Mouse (Mus musculus): Measurements from ENCODE around the gene Cbx8. TPM values are rescaled to one million over a fixed set of nuclear protein-coding genes. Genes with fewer than 3 reads are reported as not detected.

Cbx8 gene
- total and polyA plus RNA-seq, 3 experiments, result not detected

DNA sequence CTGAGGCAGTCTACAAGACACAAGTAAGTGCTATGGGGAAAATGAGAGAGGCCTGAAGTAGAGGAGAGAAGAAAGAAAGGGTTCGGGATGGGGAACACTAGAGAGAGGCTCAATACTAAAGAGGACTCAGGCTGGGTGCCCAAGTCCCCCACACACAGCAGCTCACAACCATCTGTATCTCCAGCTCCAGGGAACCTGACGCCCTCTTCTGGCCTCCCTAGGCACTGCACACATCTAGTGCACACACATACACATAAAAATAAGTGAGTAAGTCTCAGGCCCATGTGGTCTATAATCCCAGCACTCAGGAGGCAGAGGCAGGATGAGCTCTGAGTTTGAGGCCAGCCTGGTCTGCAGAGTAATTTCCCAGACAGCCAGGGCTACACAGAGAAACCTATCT lies 39.9 kb downstream of the Cbx8 start:
- no peak for DNase-seq (ENCODE audit: low spot score)
- no peak for ATAC-seq (ENCODE audit: extremely low read depth, insufficient number of reproducible peaks, low FRiP score, poor library complexity, severe bottlenecking)
- Histone ChIP-seq H3K27me3 (ENCODE audit: insufficient read depth, low read length) (no peaks in the 10 kb centered on the region), H3K9me3 (replicated peaks) (peaks cover 82% of the 10 kb centered on the region), H3K36me3 (replicated peaks) (no peaks in the 10 kb centered on the region), H3K4me1 (ENCODE audit: insufficient read depth, low read depth, low read length) (no peaks in the 10 kb centered on the region), H3K4me3 (ENCODE audit: low read depth, low read length) (no peak overlapping the region)
- no peak for TF ChIP-seq CTCF (IDR thresholded peaks at IDR 0.05; ENCODE audit: low read depth, low read length)
- no peak for TF ChIP-seq TAL1 (conservative IDR thresholded peaks at IDR 0.05; ENCODE audit: low read depth, low read length)

DNA sequence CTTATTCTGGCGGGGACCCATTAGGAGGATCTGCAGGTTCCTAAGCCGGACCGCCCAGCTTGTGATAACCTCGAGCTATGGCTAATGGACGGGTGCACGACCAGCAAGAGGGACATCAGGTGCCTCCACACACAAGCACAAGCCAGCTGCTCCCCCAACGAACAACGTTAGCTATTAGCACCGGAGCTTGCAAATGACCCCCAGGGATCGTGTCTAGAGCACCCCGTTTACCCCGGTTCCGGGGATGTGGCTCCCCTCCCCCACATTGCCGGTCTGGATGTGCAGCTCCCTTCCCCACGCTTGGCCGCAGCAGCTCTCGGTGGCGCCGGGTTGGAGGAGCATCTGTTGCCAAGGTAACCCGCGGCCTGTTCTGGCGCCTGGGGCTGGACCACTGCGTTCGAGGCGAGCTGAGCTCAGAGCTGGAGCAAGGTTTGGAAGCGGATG lies 41.4 kb downstream of the Cbx8 start:
- no peaks in the 10 kb centered on the region for H3K4me1 ChIP-seq (ENCODE audit: insufficient read depth, low read depth, low read length)
- TF ChIP-seq POLR2AphosphoS5 (IDR thresholded peaks at IDR 0.05; ENCODE audit: insufficient replicate concordance, low read depth, low read length) (no peak), GATA1 (IDR thresholded peaks at IDR 0.05; ENCODE audit: borderline replicate concordance, low read length) (no peak), CTCF (IDR thresholded peaks at IDR 0.05; ENCODE audit: low read depth, low read length) (no peak), TAL1 (conservative IDR thresholded peaks at IDR 0.05; ENCODE audit: low read depth, low read length) (no peak), GATA2 (IDR thresholded peaks at IDR 0.05; ENCODE audit: borderline replicate concordance, low read depth, low read length) (no peak)
- peaks cover 84% of the 10 kb centered on the region for H3K9me3 ChIP-seq (replicated peaks)
- ATAC-seq (ENCODE audit: extremely low read depth, insufficient number of reproducible peaks, low FRiP score, poor library complexity, severe bottlenecking) (no peak), DNase-seq (ENCODE audit: low spot score) (no peak)
- no peaks in the 10 kb centered on the region for H3K36me3 ChIP-seq (replicated peaks)
- H3K27me3 ChIP-seq (ENCODE audit: insufficient read depth, low read length), result no peaks in the 10 kb centered on the region
- H3K4me3 ChIP-seq (ENCODE audit: low read depth, low read length), result no peak overlapping the region; the same call in 1 of the 2 replicates

DNA sequence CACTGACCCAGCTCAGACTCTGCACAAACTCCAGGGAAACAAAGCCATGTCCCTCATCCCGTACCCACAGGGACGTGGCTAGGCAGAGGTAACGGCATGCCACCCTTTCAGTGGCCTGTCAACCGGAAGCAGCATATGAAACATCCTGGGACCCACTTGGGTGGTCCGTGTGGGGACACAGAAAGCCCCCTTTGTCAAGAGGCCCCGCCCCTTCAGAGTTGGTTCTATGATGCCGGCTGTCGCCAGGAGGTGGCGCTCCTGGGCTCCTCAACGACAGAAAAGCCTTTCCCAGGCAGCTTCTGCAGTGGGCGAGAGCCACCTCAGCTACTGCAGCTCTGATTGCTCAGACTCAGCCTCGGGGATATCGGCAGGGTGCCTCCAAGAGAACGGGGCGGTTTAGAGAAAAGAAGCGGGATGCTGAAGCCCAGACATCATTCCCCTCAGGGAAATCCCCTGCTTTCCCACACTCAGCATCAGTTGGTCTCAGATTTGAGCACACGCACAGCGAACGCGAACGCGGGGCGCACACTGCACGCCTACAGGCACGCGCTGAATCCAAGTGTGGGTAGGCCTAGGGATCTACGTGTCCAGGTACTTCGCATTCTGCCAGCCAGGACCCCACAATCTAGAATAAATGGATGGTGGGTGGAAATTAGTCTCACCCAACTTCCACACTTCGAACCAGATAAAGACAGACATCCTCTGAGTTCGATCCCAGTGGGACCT lies 42.1 kb downstream of the Cbx8 start:
- no peak for TF ChIP-seq GATA1 (IDR thresholded peaks at IDR 0.05; ENCODE audit: borderline replicate concordance, low read length)
- TF ChIP-seq POLR2AphosphoS5 (IDR thresholded peaks at IDR 0.05; ENCODE audit: insufficient replicate concordance, low read depth, low read length), result no peak
- TF ChIP-seq CTCF (IDR thresholded peaks at IDR 0.05; ENCODE audit: low read depth, low read length), result no peak
- TF ChIP-seq TAL1 (conservative IDR thresholded peaks at IDR 0.05; ENCODE audit: low read depth, low read length), result no peak
- no peak for TF ChIP-seq GATA2 (IDR thresholded peaks at IDR 0.05; ENCODE audit: borderline replicate concordance, low read depth, low read length)
- H3K9me3 ChIP-seq (replicated peaks), result peaks cover 84% of the 10 kb centered on the region
- H3K27me3 ChIP-seq (ENCODE audit: insufficient read depth, low read length), result no peaks in the 10 kb centered on the region
- ATAC-seq (ENCODE audit: extremely low read depth, insufficient number of reproducible peaks, low FRiP score, poor library complexity, severe bottlenecking), result no peak
- peak overlapping the region; percentile 33; the same call in 1 of the 2 replicates for H3K4me3 ChIP-seq (ENCODE audit: low read depth, low read length)
- no peaks in the 10 kb centered on the region for H3K4me1 ChIP-seq (ENCODE audit: insufficient read depth, low read depth, low read length)
- DNase-seq (ENCODE audit: low spot score), result no peak
- no peaks in the 10 kb centered on the region for H3K36me3 ChIP-seq (replicated peaks)

DNA sequence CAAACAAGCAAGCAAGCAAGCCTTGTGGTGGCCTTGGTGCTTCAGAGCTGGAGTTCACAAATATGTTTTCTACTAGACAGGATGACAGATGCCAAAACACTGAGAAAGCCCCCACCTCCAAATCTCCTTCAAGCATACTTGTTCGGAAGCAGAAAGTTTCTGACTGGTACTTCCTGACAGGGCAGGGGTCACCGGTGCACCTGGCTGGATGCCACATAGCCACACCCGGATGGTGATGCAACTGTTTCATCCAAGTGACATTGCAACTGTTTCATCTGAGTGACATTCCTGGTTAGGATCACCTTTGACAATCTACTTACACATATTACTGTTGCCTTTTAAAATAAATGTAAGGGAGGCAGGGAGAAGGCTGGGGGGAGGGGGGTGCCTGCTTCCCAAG lies 43.6 kb downstream of the Cbx8 start:
- DNase-seq (ENCODE audit: low spot score) (no peak), ATAC-seq (ENCODE audit: extremely low read depth, insufficient number of reproducible peaks, low FRiP score, poor library complexity, severe bottlenecking) (no peak)
- Histone ChIP-seq H3K27me3 (ENCODE audit: insufficient read depth, low read length) (no peaks in the 10 kb centered on the region), H3K9me3 (replicated peaks) (peaks cover 88% of the 10 kb centered on the region), H3K36me3 (replicated peaks) (no peaks in the 10 kb centered on the region), H3K4me3 (ENCODE audit: low read depth, low read length) (no peak overlapping the region), H3K4me1 (ENCODE audit: insufficient read depth, low read depth, low read length) (no peaks in the 10 kb centered on the region)
- TF ChIP-seq GATA2 (IDR thresholded peaks at IDR 0.05; ENCODE audit: borderline replicate concordance, low read depth, low read length) (no peak), GATA1 (IDR thresholded peaks at IDR 0.05; ENCODE audit: borderline replicate concordance, low read length) (no peak), POLR2AphosphoS5 (IDR thresholded peaks at IDR 0.05; ENCODE audit: insufficient replicate concordance, low read depth, low read length) (no peak), CTCF (IDR thresholded peaks at IDR 0.05; ENCODE audit: low read depth, low read length) (no peak), TAL1 (conservative IDR thresholded peaks at IDR 0.05; ENCODE audit: low read depth, low read length) (no peak)

DNA sequence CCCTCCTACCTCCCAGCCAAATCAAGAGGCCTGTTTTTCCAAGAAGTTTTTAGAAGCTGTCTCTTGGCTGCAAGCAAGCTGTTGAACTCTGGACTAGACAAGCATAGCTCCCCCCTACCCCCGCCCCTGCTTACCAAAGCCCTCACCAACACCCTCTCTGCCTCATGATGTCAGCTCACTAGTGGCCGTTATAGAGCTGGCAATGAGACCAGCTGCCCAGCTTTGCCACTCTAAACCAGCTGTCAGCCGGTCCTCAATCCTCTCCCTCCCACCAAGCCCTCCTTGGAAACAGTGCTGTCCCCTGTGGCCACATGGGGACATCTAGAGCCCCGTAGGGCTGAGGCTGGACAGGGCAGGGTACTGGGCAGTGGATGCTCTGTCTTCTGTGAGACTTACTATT lies 45.3 kb downstream of the Cbx8 start:
- no peaks in the 10 kb centered on the region for H3K27me3 ChIP-seq (ENCODE audit: insufficient read depth, low read length)
- no peak for ATAC-seq (ENCODE audit: extremely low read depth, insufficient number of reproducible peaks, low FRiP score, poor library complexity, severe bottlenecking)
- no peak overlapping the region for H3K4me3 ChIP-seq (ENCODE audit: low read depth, low read length)
- H3K4me1 ChIP-seq (ENCODE audit: insufficient read depth, low read depth, low read length), result no peaks in the 10 kb centered on the region
- no peak for DNase-seq (ENCODE audit: low spot score)
- TF ChIP-seq TAL1 (conservative IDR thresholded peaks at IDR 0.05; ENCODE audit: low read depth, low read length) (no peak), POLR2AphosphoS5 (IDR thresholded peaks at IDR 0.05; ENCODE audit: insufficient replicate concordance, low read depth, low read length) (no peak), GATA1 (IDR thresholded peaks at IDR 0.05; ENCODE audit: borderline replicate concordance, low read length) (no peak), GATA2 (IDR thresholded peaks at IDR 0.05; ENCODE audit: borderline replicate concordance, low read depth, low read length) (no peak), CTCF (IDR thresholded peaks at IDR 0.05; ENCODE audit: low read depth, low read length) (no peak)
- H3K36me3 ChIP-seq (replicated peaks), result no peaks in the 10 kb centered on the region
- H3K9me3 ChIP-seq (replicated peaks), result peaks cover 94% of the 10 kb centered on the region

DNA sequence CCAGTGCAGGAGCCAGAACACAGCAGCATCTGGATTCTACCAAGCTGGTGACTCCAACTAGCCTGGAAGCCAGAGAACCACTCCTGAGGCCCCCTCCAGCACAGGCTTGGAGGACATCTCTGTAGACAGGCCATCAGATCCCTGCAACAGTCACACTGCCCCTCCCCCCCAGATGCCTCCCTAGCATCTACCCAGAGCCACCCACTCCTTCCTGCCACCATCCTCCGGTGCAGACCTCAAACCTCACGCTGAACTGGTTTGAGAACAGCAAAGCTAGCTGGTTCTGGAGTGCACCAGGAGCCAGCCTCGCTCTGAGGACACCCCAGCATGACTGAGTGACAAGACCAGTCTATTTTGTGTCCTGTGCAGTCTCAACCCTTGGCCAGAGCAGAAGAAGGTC lies 48.0 kb downstream of the Cbx8 start:
- ATAC-seq (ENCODE audit: extremely low read depth, insufficient number of reproducible peaks, low FRiP score, poor library complexity, severe bottlenecking) (no peak), DNase-seq (ENCODE audit: low spot score) (no peak)
- H3K4me3 ChIP-seq (ENCODE audit: low read depth, low read length), result no peak overlapping the region
- H3K36me3 ChIP-seq (replicated peaks), result no peaks in the 10 kb centered on the region
- no peak for TF ChIP-seq CTCF (IDR thresholded peaks at IDR 0.05; ENCODE audit: low read depth, low read length)
- H3K9me3 ChIP-seq (replicated peaks), result peaks cover 97% of the 10 kb centered on the region
- no peaks in the 10 kb centered on the region for H3K4me1 ChIP-seq (ENCODE audit: insufficient read depth, low read depth, low read length)
- no peaks in the 10 kb centered on the region for H3K27me3 ChIP-seq (ENCODE audit: insufficient read depth, low read length)

Measured in G1E (cell line).